Mouse (Mus musculus): Measurements from ENCODE around the gene Plgrkt. TPM values are rescaled to one million over a fixed set of nuclear protein-coding genes. Genes with fewer than 3 reads are reported as not detected.

Plgrkt gene
- polyA plus RNA-seq, 1 experiment from 2014 or later: 41.2 TPM

DNA sequence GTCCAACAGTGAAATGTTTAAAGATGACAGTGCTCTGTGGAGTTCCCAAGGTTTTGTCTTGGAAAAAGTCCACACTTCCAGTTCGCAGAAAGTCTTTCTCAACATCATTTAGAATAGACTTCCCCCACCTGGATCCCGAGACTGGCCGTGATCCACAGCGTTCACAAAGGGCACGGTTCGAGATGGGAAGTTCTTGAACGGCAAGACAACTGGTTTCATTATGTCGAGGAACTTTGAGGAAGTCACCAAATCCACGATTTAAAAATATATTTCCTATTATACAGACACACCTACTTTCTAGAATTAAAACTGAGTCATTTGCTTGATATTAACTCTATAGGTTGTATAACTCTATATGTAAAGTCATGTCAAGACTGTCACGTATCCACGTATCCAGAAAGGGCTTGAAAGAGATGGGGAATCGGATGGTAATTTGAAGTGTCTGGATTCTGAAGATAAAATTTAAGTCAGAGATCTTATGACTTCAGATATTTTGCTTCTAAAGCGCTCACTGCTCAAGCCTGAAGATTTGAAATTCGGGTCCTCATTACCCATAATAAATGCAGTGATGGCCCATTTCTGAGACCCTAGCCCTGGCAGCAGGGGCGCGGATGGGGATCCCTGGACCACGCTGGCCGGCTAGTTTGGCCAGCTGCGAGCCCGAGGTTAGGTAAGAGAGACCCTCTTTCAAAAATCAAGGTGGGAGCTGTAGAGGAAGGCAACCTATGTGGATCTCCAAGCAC lies 793 bp downstream of the Plgrkt start:
- Histone ChIP-seq H3K4me1 (peaks cover 14% of the 10 kb centered on the region), H3K27ac (replicated peaks) (no peak overlapping the region), H3K36me3 (no peaks in the 10 kb centered on the region), H3K27me3 (replicated peaks) (no peaks in the 10 kb centered on the region), H3K9me3 (no peaks in the 10 kb centered on the region), H3K4me2 (peak overlapping the region; percentile 87), H3K9ac (peak overlapping the region; percentile 79), H3K4me3 (peak overlapping the region; percentile 67)
- 41% methylated on average over 20 of the region's 20 CpGs for WGBS
- no peak for ATAC-seq (ENCODE audit: extremely low read depth, insufficient number of reproducible peaks, low FRiP score, low TSS enrichment)

GRCm38 (mm10) chr19:29365105-29365504 lies 2.1 kb downstream of the Plgrkt start:
- Histone ChIP-seq H3K4me2 (no peak overlapping the region), H3K4me3 (no peak overlapping the region), H3K36me3 (no peaks in the 10 kb centered on the region), H3K27ac (replicated peaks) (no peak overlapping the region), H3K27me3 (replicated peaks) (no peaks in the 10 kb centered on the region), H3K9me3 (no peaks in the 10 kb centered on the region), H3K4me1 (peaks cover 24% of the 10 kb centered on the region), H3K9ac (no peak overlapping the region)
- ATAC-seq (ENCODE audit: extremely low read depth, insufficient number of reproducible peaks, low FRiP score, low TSS enrichment): no peak
- 22% methylated on average over 3 of the region's 3 CpGs for WGBS

GRCm38 (mm10) chr19:29364076-29364475 lies 3.1 kb downstream of the Plgrkt start:
- 72% methylated on average over 5 of the region's 5 CpGs for WGBS
- Histone ChIP-seq H3K9ac (no peak overlapping the region), H3K27me3 (replicated peaks) (no peaks in the 10 kb centered on the region), H3K4me3 (no peak overlapping the region), H3K27ac (replicated peaks) (no peak overlapping the region), H3K36me3 (peaks cover under 1% of the 10 kb centered on the region; the same call in 1 of the 2 replicates), H3K9me3 (no peaks in the 10 kb centered on the region), H3K4me2 (no peak overlapping the region), H3K4me1 (peaks cover 25% of the 10 kb centered on the region)
- ATAC-seq (ENCODE audit: extremely low read depth, insufficient number of reproducible peaks, low FRiP score, low TSS enrichment): no peak

GRCm38 (mm10) chr19:29363557-29363956 lies 3.6 kb downstream of the Plgrkt start:
- 84% methylated on average over 7 of the region's 7 CpGs for WGBS
- Histone ChIP-seq H3K9ac (no peak overlapping the region), H3K27ac (replicated peaks) (no peak overlapping the region), H3K9me3 (no peaks in the 10 kb centered on the region), H3K4me1 (peaks cover 25% of the 10 kb centered on the region), H3K27me3 (replicated peaks) (no peaks in the 10 kb centered on the region), H3K4me2 (no peak overlapping the region), H3K4me3 (no peak overlapping the region), H3K36me3 (peaks cover 5% of the 10 kb centered on the region)
- ATAC-seq (ENCODE audit: extremely low read depth, insufficient number of reproducible peaks, low FRiP score, low TSS enrichment): no peak

DNA sequence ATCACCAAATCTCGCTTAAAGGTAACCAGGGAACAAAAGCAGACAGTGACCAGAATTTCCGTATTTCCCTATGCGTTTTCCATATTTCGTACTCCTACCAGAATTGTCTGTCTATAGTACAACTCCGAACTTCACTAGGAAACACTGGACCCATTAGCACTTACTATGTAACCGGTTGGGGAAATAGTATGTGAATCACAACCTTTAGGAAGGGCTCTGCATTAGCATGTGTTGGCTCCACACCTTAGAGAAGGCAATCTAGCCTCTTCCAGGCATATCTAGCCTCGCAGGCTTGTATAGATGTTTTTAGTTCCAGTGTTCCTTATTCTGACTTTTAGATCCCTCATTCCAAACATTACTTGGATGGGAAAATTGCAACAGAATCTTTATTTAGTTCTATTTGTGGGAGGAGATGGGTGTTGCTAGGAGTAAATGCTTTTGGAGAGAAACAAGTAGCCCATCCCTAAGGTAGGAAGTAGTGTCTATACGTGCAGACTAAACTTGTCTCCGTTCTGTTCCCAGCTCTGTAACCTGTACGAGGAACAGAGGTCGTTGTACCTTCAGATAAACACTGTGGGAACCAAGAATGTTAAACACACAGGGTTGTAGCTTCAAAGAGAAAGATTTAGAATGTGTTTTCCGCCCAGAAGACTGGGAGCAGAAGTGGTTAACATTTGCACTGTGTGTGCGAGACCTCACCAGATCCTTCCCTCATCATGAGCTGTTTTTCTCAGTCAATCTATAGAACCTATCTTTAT lies 4.8 kb downstream of the Plgrkt start:
- ATAC-seq (ENCODE audit: extremely low read depth, insufficient number of reproducible peaks, low FRiP score, low TSS enrichment): no peak
- H3K27ac ChIP-seq (replicated peaks): no peak overlapping the region

DNA sequence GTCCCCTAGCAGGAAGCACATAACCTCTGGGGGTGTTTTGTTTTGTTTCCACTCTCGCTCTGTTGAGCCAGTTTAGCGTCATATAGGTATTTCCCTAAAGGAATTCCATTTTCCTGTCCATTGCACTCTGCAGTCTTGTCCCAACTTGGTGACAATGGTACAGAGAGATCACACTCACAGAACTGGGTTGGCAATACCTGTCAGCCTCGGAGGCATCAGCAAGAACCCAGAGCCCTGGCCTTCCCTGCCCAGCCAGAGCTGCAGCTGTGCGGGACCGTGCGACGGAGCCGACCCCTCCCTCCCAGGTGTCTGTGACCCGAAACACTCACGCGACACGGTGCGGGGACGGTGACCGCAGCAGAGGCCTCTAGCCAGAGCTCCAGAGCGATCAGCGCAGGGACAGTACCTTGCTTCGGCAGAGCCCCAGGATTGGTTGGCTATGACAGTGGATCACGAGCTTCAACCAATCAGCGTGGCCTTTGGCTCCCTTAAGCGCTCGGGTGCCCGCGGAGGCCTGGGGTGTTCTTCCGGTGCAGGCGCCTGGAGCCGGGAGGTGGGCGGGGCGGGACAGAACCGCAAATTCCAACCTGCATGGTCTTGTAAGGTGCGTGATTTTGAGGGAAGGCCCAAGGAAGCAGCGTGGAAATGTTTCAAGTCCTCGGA lies 5.6 kb downstream of the Plgrkt start:
- Histone ChIP-seq H3K4me2 (peak overlapping the region; percentile 72), H3K4me3 (peak overlapping the region; percentile 60), H3K9ac (peak overlapping the region; percentile 83), H3K36me3 (peaks cover 13% of the 10 kb centered on the region), H3K27me3 (replicated peaks) (no peaks in the 10 kb centered on the region), H3K9me3 (no peaks in the 10 kb centered on the region), H3K4me1 (peaks cover 18% of the 10 kb centered on the region), H3K27ac (replicated peaks) (no peak overlapping the region)
- ATAC-seq (ENCODE audit: extremely low read depth, insufficient number of reproducible peaks, low FRiP score, low TSS enrichment): peak; percentile 97
- 2% methylated on average over 33 of the region's 33 CpGs for WGBS

More for the DNA sequence above, 4.8 kb downstream of the Plgrkt start:
- 38% methylated on average over 13 of the region's 13 CpGs for WGBS
- Histone ChIP-seq H3K9me3 (no peaks in the 10 kb centered on the region), H3K9ac (peak overlapping the region; percentile 71), H3K27me3 (replicated peaks) (no peaks in the 10 kb centered on the region), H3K4me2 (peak overlapping the region; percentile 72), H3K36me3 (peaks cover 11% of the 10 kb centered on the region), H3K4me3 (peak overlapping the region; percentile 60), H3K4me1 (peaks cover 21% of the 10 kb centered on the region)

DNA sequence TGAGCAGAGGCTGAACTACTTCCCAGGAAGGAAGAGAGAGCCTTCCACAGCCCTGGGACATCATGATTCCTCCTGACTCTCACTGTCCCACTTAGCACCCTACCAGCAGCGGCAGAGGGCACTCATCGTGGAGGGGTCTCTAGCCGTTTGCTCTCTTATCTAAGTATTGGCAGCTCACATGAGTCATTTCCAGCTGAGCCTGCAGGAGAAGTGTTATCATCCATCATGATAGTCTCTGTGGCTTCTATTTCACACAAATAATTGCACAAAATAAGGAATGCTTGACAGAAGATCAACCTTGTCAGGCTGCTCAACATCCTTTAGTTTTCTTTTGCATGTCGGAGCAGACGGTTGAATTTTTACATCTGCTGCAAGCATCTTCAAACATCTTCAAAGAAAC lies 6.9 kb downstream of the Plgrkt start:
- ATAC-seq (ENCODE audit: extremely low read depth, insufficient number of reproducible peaks, low FRiP score, low TSS enrichment): no peak
- no peaks in the 10 kb centered on the region for H3K27me3 ChIP-seq (replicated peaks)
- no peaks in the 10 kb centered on the region for H3K9me3 ChIP-seq

DNA sequence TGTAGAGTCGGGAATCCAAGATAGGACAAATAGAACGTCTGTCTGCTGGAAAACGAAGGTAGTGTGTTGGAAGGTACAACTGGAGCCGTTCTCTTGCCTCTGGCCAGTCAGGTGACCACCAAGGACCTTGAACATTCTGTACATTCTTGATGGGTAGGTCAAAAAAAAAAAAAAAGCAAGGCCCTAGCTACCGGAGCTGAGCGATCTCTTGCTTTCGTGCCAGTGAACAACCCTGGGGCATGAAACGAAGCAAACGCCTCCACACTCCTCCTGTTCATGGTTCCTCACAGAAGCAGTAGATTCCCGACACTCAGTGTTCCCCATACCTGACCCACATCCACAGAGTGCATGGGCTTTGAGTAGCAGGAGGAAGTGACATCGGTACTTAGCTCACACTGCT lies 10.9 kb downstream of the Plgrkt start:
- 80% methylated on average over 11 of the region's 11 CpGs for WGBS
- Histone ChIP-seq H3K27ac (replicated peaks) (no peak overlapping the region), H3K27me3 (replicated peaks) (no peaks in the 10 kb centered on the region), H3K9me3 (no peaks in the 10 kb centered on the region), H3K4me1 (peaks cover 15% of the 10 kb centered on the region), H3K9ac (no peak overlapping the region), H3K4me3 (no peak overlapping the region), H3K4me2 (no peak overlapping the region), H3K36me3 (peaks cover 17% of the 10 kb centered on the region)
- no peak for ATAC-seq (ENCODE audit: extremely low read depth, insufficient number of reproducible peaks, low FRiP score, low TSS enrichment)

More for the DNA sequence above, 6.9 kb downstream of the Plgrkt start:
- Histone ChIP-seq H3K9ac (0 out of 2 replicates have a peak overlapping the region, but pooled peaks have one; percentile 83), H3K4me2 (no peak overlapping the region), H3K36me3 (peaks cover 17% of the 10 kb centered on the region), H3K4me1 (peaks cover 22% of the 10 kb centered on the region), H3K4me3 (no peak overlapping the region), H3K27ac (replicated peaks) (no peak overlapping the region)
- 41% methylated on average over 5 of the region's 5 CpGs for WGBS

DNA sequence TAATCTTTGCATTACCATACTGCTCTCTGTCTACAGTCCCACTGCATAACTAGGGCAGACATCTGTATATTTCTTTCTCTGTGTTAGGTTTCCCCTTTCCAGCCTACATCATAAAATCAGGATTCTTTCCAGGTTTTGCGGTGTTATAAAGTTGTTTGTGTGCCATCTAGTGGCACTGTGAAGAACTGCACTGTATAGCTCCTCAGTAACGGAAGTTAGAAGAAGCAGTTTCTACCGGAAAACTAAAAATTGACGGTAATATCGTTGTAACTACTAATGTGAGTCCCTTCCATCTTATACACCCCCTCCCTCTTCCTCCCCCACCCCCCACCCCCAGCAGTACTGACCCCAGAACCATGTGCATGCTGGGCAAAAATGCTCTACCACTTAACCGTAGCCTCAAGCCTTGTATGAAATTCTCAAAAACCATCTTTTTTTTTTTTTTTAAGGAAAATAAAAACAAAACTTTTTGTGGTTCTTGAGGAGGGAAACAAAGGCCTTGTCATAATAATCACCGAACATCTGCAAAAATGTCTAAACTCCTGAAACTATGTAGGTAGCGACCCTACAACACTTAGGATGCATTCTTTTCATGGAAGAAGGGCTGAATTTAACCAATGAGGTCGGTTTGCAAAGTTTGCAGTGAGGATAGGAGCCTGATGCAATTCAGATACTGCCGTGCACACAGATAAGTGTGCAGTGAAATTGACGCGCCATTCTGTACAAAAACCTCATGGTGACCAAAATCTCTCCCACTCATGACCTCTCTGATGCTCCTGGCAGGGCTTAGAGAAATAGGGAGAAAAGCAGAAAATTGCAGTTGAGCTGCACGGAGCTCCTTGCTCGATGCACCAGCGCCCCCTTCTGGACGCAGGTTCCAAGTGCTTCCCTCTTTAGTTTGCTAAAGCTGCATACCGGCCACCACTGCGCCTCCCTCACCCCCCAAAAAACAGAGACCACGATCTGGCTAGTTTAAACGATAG lies 12.0 kb downstream of the Plgrkt start:
- Histone ChIP-seq H3K4me3 (peak overlapping the region; percentile 51), H3K27ac (replicated peaks) (0 out of 2 replicates have a peak overlapping the region, but pooled peaks have one; percentile 21), H3K4me2 (peak overlapping the region; percentile 86), H3K4me1 (peaks cover 7% of the 10 kb centered on the region), H3K27me3 (replicated peaks) (no peaks in the 10 kb centered on the region), H3K9ac (peak overlapping the region; percentile 78), H3K9me3 (no peaks in the 10 kb centered on the region), H3K36me3 (peaks cover 18% of the 10 kb centered on the region)
- WGBS: 2% methylated on average over 20 of the region's 20 CpGs
- peak; percentile 25; the same call in 1 of the 2 replicates for ATAC-seq (ENCODE audit: extremely low read depth, insufficient number of reproducible peaks, low FRiP score, low TSS enrichment)

DNA sequence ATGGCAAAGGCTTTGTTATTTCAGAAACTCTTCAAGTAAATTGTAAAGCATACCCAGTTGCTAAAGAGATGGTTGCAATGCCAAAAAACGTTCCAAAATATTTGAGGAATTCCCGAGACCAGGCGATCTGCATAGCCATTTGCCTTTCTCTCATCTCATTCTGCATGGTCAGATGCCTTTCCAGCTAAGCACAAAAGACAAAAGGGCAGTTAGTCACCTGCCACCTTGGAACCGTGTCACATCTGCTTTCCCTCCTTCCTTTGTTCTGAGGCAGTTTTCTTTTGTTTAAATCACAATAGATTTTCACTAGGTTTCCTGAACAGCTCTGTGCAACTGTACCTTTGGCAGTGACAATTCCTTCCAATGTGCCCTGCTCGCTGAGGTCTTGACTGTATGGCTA lies 16.2 kb downstream of the Plgrkt start:
- ATAC-seq (ENCODE audit: extremely low read depth, insufficient number of reproducible peaks, low FRiP score, low TSS enrichment): no peak
- Histone ChIP-seq H3K4me2 (no peak overlapping the region), H3K9me3 (no peaks in the 10 kb centered on the region), H3K9ac (no peak overlapping the region), H3K36me3 (peaks cover 6% of the 10 kb centered on the region; the same call in 1 of the 2 replicates), H3K4me3 (no peak overlapping the region), H3K4me1 (peaks cover 5% of the 10 kb centered on the region), H3K27me3 (replicated peaks) (no peaks in the 10 kb centered on the region), H3K27ac (replicated peaks) (no peak overlapping the region)
- WGBS: 50% methylated on average over 5 of the region's 5 CpGs
